Mouse (Mus musculus) spleen, adult 12 weeks (tissue): Measurements from ENCODE around the gene Noc3l.

Experiments
- DNase-seq: peaks from one replicate; pipeline ENCODE4 v3.0.0; 2022; ENCODE audit warnings: low spot score

Gene Noc3l

DNA sequence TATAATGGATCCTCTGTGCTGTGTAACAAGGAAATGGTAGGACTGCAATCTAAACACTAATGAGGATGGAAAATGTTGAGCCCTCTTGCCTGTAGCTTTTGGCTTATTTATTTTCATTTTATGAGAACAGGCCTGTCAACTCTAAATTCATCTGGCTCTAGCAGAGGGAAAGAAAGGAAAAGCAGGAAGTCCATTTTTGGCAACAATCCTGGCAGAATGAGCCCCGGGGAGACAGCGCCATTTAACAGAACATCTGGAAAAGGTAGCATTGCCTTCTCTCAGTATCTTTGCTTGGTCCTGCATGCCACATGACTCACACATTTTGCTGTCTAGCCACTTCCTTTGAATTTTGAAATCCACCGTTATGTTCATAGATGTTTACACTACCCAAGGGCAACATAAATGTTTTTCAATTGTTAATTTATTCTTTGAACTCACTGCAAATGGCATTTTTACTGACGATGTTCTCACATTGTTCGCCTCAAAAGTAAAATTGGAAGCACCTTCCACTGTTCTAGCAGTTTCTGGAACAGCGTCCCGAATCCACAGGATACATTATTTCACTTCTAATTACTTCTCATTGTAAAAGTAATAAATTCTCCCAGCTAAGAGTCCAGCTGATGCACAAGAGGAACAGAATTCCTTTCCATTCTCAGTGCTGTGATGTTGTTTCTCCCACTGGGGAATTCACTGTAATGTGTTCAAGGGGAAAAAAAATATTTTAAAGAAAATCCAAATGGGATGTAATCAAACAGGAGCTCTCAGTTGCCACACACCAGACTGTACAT, 60.2 kb downstream of the Noc3l start:
- no peak for DNase-seq

DNA sequence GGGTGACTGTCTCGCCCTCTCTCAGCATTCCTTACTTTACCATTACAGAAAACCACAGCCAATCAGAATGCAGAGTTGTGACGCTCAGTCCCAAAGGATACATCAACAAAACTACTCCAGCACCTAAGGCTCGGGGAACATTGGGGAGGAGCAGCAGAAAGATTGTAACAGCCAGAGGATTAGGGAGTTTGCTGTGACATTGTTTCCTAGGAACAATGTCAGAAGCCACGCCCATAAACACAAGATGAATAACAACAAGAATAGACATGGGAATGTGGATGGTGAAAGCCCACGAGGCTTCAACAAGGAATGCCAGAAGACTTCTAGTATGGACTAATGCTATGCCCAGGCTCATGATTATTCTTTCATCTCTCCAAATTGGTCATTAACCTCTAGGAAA, 61.0 kb downstream of the Noc3l start:
- DNase-seq: no peak

DNA sequence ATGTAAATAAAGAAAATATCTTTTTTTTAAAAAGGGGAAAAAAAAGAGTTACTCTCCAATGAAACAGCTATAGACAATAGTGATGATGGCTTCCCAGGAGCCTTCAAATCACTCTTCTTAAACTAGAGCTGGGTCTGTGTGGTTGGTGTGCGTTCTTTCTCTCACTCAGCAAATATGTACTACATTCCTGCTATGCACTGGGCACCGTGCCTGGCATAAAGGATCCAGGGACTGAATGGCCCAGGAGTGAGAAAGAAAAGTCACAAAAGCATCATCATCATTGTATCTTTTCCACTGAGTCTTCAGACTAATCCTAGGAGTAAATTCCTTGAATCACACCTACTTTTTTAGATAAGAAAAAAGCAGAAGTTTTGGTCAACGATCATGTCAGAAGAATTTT, 61.9 kb downstream of the Noc3l start:
- DNase-seq: no peak

DNA sequence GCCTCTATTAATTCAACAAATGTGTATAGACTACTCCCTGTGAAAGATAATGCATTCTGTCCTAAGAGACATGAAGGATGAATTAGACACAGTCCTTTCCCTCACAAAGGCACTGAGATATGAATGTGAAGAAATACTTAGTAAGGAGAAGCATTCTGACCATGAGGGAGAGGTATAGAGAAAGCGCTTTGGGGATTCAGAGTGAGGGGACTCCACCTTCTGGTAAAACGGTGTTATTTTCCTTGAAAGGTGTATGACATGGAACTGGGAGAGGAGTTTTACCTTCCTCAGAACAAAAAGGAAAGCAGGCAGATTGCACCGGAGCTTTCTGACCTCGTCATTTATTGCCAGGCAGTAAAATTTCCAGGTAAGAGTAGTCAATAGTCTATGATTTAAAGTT, 68.8 kb downstream of the Noc3l start:
- DNase-seq: no peak

DNA sequence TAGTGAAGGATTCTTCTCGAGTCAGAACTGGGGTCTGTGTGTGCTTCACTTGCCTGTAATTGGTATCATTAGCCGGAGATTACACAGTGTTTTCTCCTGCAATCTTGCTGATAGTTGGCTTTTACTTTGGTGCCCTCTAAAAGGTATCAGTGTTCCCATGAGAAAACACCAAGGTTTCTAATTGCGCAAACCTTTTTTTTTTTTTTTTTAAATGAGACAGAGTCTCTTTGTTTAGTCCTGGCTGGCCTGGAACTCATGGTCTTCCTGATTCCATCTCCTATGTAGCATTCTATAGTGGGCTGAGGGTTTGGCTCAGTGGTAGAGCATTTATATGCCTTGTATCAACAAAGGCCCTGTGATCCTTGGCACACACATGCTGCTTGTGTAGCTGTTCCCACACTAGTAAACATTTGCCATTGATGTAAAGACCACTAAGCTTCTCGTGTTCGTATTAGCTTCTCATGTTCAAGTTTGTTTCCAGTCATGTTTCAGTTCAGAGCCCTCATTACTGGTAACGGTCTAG, 72.5 kb downstream of the Noc3l start:
- no peak for DNase-seq

DNA sequence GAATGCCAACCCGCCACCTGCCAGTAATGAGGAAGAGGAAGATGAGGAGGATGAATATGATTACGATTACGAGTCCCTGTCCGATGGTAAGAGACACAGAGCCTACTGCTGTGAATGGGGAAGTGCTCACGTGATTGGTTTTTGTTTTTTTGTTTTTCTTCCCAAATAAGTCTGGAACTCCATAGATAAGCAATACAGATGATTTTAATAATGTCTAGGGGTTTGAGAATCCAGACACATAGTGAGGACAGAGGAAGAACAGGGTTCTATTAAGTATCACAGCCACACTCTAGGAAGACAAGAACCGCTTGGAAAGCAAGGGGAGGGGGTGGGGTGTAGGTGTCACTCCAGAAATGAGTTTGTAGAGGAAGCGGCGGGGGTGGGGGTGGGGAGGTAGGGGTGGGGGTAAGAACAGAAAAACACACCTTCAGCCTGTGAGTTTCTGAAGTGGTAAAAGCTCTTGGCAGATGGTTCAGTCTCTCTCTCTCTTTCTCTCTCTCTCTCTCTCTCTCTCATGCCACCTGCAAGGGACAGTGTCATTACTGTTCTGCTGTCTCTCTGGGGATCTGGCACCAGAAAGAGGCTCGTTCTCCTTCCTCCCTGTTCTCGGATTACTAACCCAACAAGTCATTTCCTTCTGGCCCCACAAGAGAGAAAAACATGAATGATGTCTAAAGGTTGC, 73.1 kb downstream of the Noc3l start:
- DNase-seq: no peak

DNA sequence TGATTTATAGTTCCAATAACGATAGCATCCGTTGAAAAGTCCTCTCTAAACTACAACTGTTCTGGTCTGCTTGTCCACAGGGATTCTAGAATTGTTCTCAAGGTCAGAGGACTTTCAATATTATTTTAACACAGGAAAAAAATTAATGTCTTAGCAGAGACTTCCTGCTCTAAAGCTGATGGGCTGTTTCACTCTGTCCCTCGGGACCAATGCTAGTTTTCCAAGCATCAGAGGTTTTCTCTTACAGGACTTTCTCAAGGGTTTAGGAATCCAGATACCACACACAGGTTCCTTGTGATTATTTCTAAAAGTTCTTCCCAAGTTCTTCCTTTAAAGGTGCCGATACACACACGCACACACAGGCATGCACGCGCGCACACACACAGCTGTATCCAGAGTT, 74.5 kb downstream of the Noc3l start:
- DNase-seq: no peak
